Mouse (Mus musculus) thymus, adult 2 months (tissue): Measurements from ENCODE around the gene Dpy19l3. TPM values are rescaled to one million over a fixed set of nuclear protein-coding genes. Genes with fewer than 3 reads are reported as not detected.
A peak's percentile ranks its signal among the peaks of the same experiment; 100 is the strongest.

Source experiments
- DNase-seq: peaks from one replicate; pipeline ENCODE4 v3.0.0; 2021
- H3K27ac ChIP-seq: fragments of 200-500 bp; 2 replicates; pipeline ENCODE4 v1.5.1; 2012; ENCODE audit warnings: low read length, control low read depth; ENCODE audit not compliant: control insufficient read depth, insufficient read depth
- H3K27me3 ChIP-seq: fragments of 200-500 bp; 2 replicates; pipeline ENCODE4 v1.6.1; 2012; ENCODE audit warnings: mild to moderate bottlenecking, low read length, moderate library complexity, mixed read lengths; ENCODE audit not compliant: control insufficient read depth, insufficient read depth
- H3K36me3 ChIP-seq: fragments of 200-500 bp; 2 replicates; pipeline ENCODE4 v1.6.1; 2012; ENCODE audit warnings: mild to moderate bottlenecking, low read length, moderate library complexity; ENCODE audit not compliant: control insufficient read depth, insufficient read depth
- H3K4me1 ChIP-seq: fragments of 200-500 bp; replicated peaks from 2 replicates; pipeline ENCODE4 v1.6.1; 2012; ENCODE audit warnings: low read length; ENCODE audit not compliant: control insufficient read depth, insufficient read depth
- H3K4me3 ChIP-seq: fragments of 200-500 bp; 2 replicates; pipeline ENCODE4 v1.5.1; 2012; ENCODE audit warnings: mild to moderate bottlenecking, low read length, control low read depth, moderate library complexity; ENCODE audit not compliant: control insufficient read depth, insufficient read depth
- CTCF ChIP-seq: fragments of 200-500 bp; IDR thresholded peaks from 2 replicates; pipeline ENCODE4 v1.5.1; 2012; ENCODE audit warnings: mild to moderate bottlenecking, control low read depth, low read length, moderate library complexity, borderline replicate concordance; ENCODE audit not compliant: control insufficient read depth, poor library complexity, insufficient read depth; ENCODE audit errors: extremely low read depth
- POLR2A ChIP-seq: fragments of 200-500 bp; IDR thresholded peaks from 2 replicates; pipeline ENCODE4 v1.6.1; 2012; ENCODE audit warnings: mild to moderate bottlenecking, low read length, control low read depth, moderate library complexity; ENCODE audit not compliant: control insufficient read depth, poor library complexity, insufficient read depth; ENCODE audit errors: extremely low read depth
- WGBS: fragments of 180-500 bp; shearing (Covaris S2); methylation state at CpG from one replicate; pipeline ENCODE4 v1.1.7; 2018; 5-methylcytosine and 5-hydroxymethylcytosine counted together
- polyA plus RNA-seq: library from polyadenylated mRNA; depleted of rRNA; stranded (reverse); fragments of >200 nt; gene quantifications from 2 replicates; pipeline ENCODE4 v1.2.3, GENCODE M21; 2012

The Dpy19l3 gene
- polyA plus RNA-seq, 1 experiment, result 30.5 TPM

GRCm38 (mm10) chr7:35742310-35742709 is 11.9 kb downstream of the Dpy19l3 start:
- no peak overlapping the region for H3K27ac ChIP-seq
- H3K27me3 ChIP-seq, result no peaks in the 10 kb centered on the region
- H3K36me3 ChIP-seq, result no peaks in the 10 kb centered on the region
- H3K4me3 ChIP-seq, result no peak overlapping the region
- no peak for TF ChIP-seq CTCF
- no peak for TF ChIP-seq POLR2A
- H3K4me1 ChIP-seq, result no peaks in the 10 kb centered on the region
- 70% methylated on average over 5 of the region's 5 CpGs for WGBS
- DNase-seq, result no peak

GRCm38 (mm10) chr7:35741858-35742257 is 12.4 kb downstream of the Dpy19l3 start:
- DNase-seq, result no peak
- WGBS, result 93% methylated on average over 5 of the region's 5 CpGs
- Histone ChIP-seq H3K4me1 (no peaks in the 10 kb centered on the region), H3K4me3 (no peak overlapping the region), H3K27ac (no peak overlapping the region), H3K36me3 (no peaks in the 10 kb centered on the region), H3K27me3 (no peaks in the 10 kb centered on the region)
- no peak for TF ChIP-seq POLR2A
- no peak for TF ChIP-seq CTCF

- peak; percentile 78 for DNase-seq
- no peak overlapping the region for H3K4me3 ChIP-seq
- no peaks in the 10 kb centered on the region for H3K4me1 ChIP-seq
- no peaks in the 10 kb centered on the region for H3K36me3 ChIP-seq
- WGBS, result 95% methylated on average over 5 of the region's 5 CpGs
- TF ChIP-seq POLR2A, result no peak
- peak; percentile 56; the same call in 1 of the 2 replicates for TF ChIP-seq CTCF
- H3K27me3 ChIP-seq, result no peaks in the 10 kb centered on the region
- no peak overlapping the region for H3K27ac ChIP-seq
These were observed 13.6 kb downstream of the Dpy19l3 start for GRCm38 (mm10) chr7:35740489-35741230.

- Histone ChIP-seq H3K4me3 (no peak overlapping the region), H3K4me1 (no peaks in the 10 kb centered on the region), H3K36me3 (no peaks in the 10 kb centered on the region), H3K27me3 (no peaks in the 10 kb centered on the region), H3K27ac (no peak overlapping the region)
- TF ChIP-seq POLR2A (no peak), CTCF (no peak)
- no peak for DNase-seq
These were observed 15.4 kb downstream of the Dpy19l3 start for GRCm38 (mm10) chr7:35738871-35739270.

- TF ChIP-seq POLR2A (no peak), CTCF (no peak)
- WGBS, result 93% methylated on average over 14 of the region's 14 CpGs
- Histone ChIP-seq H3K4me1 (peaks cover 12% of the 10 kb centered on the region), H3K27ac (no peak overlapping the region), H3K4me3 (no peak overlapping the region), H3K36me3 (no peaks in the 10 kb centered on the region), H3K27me3 (no peaks in the 10 kb centered on the region)
- DNase-seq, result no peak
These were observed 20.8 kb downstream of the Dpy19l3 start for GRCm38 (mm10) chr7:35733313-35734050.

GRCm38 (mm10) chr7:35732585-35733059 is 21.6 kb downstream of the Dpy19l3 start:
- DNase-seq, result no peak
- Histone ChIP-seq H3K4me1 (peaks cover 12% of the 10 kb centered on the region), H3K36me3 (no peaks in the 10 kb centered on the region), H3K27me3 (no peaks in the 10 kb centered on the region), H3K27ac (no peak overlapping the region), H3K4me3 (no peak overlapping the region)
- WGBS, result 92% methylated on average over 10 of the region's 10 CpGs
- TF ChIP-seq POLR2A, result no peak
- TF ChIP-seq CTCF, result no peak

- peak; percentile 47 for DNase-seq
These were observed 24.6 kb downstream of the Dpy19l3 start for GRCm38 (mm10) chr7:35729621-35730031.

More at GRCm38 (mm10) chr7:35729621-35730031, 24.6 kb downstream of the Dpy19l3 start:
- TF ChIP-seq CTCF (no peak), POLR2A (no peak)
- Histone ChIP-seq H3K27ac (peak overlapping the region; percentile 67), H3K4me3 (peak overlapping the region; percentile 31), H3K27me3 (no peaks in the 10 kb centered on the region), H3K36me3 (no peaks in the 10 kb centered on the region), H3K4me1 (peaks cover 12% of the 10 kb centered on the region)
- 49% methylated on average over 9 of the region's 9 CpGs for WGBS
